Mouse (Mus musculus) embryonic facial prominence, embryonic 12.5 days (tissue): ENCODE measurements around the gene Wrap73. TPM values are rescaled to one million over a fixed set of nuclear protein-coding genes. Genes with fewer than 3 reads are reported as not detected.

Source experiments
- ATAC-seq: fragments of 200-750 bp; cut with Nextera tagmentation; 2 replicates; pipeline ENCODE4 v1.8.0; 2017; ENCODE audit not compliant: insufficient number of reproducible peaks, insufficient read depth, low FRiP score, low TSS enrichment
- H3K27ac ChIP-seq: fragments of 300-500 bp; sonication (generic); 2 replicates; pipeline ENCODE4 v1.5.1; 2016; ENCODE audit warnings: mild to moderate bottlenecking
- H3K27me3 ChIP-seq: fragments of 300-500 bp; sonication (generic); 2 replicates; pipeline ENCODE4 v1.6.1; 2016; ENCODE audit warnings: mild to moderate bottlenecking, moderate library complexity
- H3K36me3 ChIP-seq: fragments of 300-500 bp; sonication (generic); 2 replicates; pipeline ENCODE4 v1.6.1; 2016; ENCODE audit warnings: mild to moderate bottlenecking
- H3K4me1 ChIP-seq: fragments of 300-500 bp; sonication (generic); 2 replicates; pipeline ENCODE4 v1.6.1; 2016
- H3K4me2 ChIP-seq: fragments of 300-500 bp; sonication (generic); replicated peaks from 2 replicates; pipeline ENCODE4 v1.6.1; 2016; ENCODE audit warnings: mild to moderate bottlenecking, moderate library complexity
- H3K4me3 ChIP-seq: fragments of 300-500 bp; sonication (generic); 2 replicates; pipeline ENCODE4 v1.5.1; 2016; ENCODE audit warnings: mild to moderate bottlenecking
- H3K9ac ChIP-seq: fragments of 300-500 bp; sonication (generic); 2 replicates; pipeline ENCODE4 v1.6.1; 2016; ENCODE audit warnings: mild to moderate bottlenecking, moderate library complexity
- H3K9me3 ChIP-seq: fragments of 300-500 bp; sonication (generic); 2 replicates; pipeline ENCODE4 v1.6.1; 2016; ENCODE audit warnings: mild to moderate bottlenecking, moderate library complexity
- WGBS: fragments of 180-500 bp; shearing (Covaris S2); methylation state at CpG from one replicate; pipeline ENCODE4 v1.1.7; 2016; 5-methylcytosine and 5-hydroxymethylcytosine counted together
- polyA plus RNA-seq: library from polyadenylated mRNA; unstranded; fragments of >200 nt; fragmentation: Nextera tagmentation; extraction: Ambion mirVana; gene quantifications from 2 replicates; pipeline ENCODE4 v1.2.1, GENCODE M21; 2016

The Wrap73 gene
- polyA plus RNA-seq, 1 experiment from 2014 or later = 49.8 TPM

DNA sequence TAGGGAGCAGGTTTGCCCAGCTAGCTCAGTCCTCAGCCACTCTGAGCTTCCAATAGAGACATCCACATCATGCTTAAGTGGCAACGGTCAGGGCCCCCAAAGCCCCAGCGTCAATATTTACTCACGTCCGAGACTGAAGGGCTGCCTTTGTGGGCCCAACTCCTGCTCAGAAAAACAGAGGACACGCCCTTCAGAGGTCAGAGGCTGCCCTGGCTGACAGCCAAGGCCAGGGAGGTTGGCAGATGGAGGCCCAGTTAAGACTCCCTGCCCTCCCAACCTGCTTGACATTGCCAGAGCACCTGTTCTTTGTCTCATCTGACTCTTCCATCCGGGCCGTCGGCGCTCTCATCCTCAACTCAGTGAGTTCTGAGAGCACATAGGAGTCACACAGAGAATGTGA is 23.4 kb upstream of the Wrap73 start:
- Histone ChIP-seq H3K27ac (no peak overlapping the region), H3K36me3 (no peaks in the 10 kb centered on the region), H3K4me2 (no peak overlapping the region), H3K27me3 (peaks cover 6% of the 10 kb centered on the region; the same call in 1 of the 2 replicates), H3K4me3 (no peak overlapping the region), H3K9me3 (no peaks in the 10 kb centered on the region), H3K9ac (no peak overlapping the region), H3K4me1 (no peaks in the 10 kb centered on the region)
- ATAC-seq = no peak
- 68% methylated on average over 9 of the region's 9 CpGs for whole genome bisulfite sequencing

DNA sequence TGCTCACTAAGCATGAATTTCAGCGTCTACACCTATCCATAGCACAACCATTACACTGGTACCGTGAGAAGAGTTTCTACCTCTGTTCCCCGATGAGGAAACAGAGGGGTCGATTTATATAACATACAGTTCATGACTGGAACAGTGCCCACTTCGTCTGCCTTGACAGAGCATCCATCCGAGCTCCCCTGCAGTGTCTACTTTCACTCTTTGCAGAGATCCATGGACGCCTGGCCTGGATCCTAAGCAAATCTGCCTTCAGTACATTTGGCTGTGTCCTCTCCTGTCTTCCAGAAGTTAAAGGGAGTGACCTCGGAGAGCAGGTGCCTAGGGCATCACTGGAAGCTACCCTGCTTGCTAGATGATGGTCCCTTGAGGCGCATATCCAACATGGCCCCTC is 23.0 kb upstream of the Wrap73 start:
- Histone ChIP-seq H3K4me1 (no peaks in the 10 kb centered on the region), H3K9ac (no peak overlapping the region), H3K9me3 (no peaks in the 10 kb centered on the region), H3K4me3 (no peak overlapping the region), H3K36me3 (no peaks in the 10 kb centered on the region), H3K27ac (no peak overlapping the region), H3K4me2 (no peak overlapping the region), H3K27me3 (peaks cover 6% of the 10 kb centered on the region; the same call in 1 of the 2 replicates)
- WGBS = 80% methylated on average over 9 of the region's 9 CpGs
- ATAC-seq = no peak

DNA sequence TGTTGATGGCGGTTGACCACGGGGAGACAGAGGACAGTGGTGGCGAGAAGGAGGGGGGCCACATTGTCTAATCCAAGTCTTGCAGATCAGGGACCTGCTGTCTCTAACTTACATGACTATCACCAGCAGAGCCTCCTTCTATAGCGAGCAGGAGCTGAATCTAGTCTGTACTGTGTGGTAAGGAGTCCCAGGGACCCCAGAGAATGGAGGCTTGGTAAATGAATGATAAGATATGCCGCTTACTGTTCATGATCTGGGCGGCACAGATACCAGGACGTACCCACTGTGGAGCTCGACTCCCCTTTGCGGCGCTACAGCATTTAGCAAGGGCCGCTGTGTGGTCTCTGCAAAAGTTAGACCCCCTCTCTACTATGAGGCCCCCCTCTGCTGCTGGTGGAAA is 20.4 kb upstream of the Wrap73 start:
- Histone ChIP-seq H3K9ac (no peak overlapping the region), H3K36me3 (no peaks in the 10 kb centered on the region), H3K27ac (no peak overlapping the region), H3K4me1 (no peaks in the 10 kb centered on the region), H3K27me3 (peaks cover 15% of the 10 kb centered on the region; the same call in 1 of the 2 replicates), H3K9me3 (no peaks in the 10 kb centered on the region), H3K4me3 (no peak overlapping the region), H3K4me2 (no peak overlapping the region)
- no peak for ATAC-seq
- 78% methylated on average over 11 of the region's 11 CpGs for WGBS

DNA sequence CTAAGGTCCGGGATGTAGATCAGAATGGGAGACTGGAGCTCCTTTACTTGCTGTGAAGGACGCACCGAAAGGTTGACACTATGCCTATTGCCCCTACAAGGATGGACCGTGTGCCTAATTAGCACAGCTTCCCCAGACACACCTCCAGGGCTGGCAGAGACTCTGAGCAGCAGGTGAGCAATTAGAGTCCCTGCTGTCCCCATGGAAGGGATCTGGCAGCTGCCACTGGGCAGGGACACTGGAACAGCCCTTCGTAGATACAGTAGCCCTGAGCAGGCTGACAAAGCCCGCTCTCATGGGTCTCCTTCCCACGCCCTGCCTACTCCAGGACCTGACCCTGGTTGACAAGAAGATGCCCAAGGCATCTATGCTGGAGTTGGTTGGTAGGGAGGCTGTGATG is 19.8 kb upstream of the Wrap73 start:
- no peak overlapping the region for H3K27ac ChIP-seq
- no peak for ATAC-seq
- no peak overlapping the region for H3K9ac ChIP-seq
- 74% methylated on average over 7 of the region's 7 CpGs for WGBS
- H3K4me1 ChIP-seq = no peaks in the 10 kb centered on the region
- no peak overlapping the region for H3K4me2 ChIP-seq
- H3K9me3 ChIP-seq = no peaks in the 10 kb centered on the region
- no peak overlapping the region for H3K4me3 ChIP-seq
- no peaks in the 10 kb centered on the region for H3K36me3 ChIP-seq
- H3K27me3 ChIP-seq = peaks cover 15% of the 10 kb centered on the region; the same call in 1 of the 2 replicates

DNA sequence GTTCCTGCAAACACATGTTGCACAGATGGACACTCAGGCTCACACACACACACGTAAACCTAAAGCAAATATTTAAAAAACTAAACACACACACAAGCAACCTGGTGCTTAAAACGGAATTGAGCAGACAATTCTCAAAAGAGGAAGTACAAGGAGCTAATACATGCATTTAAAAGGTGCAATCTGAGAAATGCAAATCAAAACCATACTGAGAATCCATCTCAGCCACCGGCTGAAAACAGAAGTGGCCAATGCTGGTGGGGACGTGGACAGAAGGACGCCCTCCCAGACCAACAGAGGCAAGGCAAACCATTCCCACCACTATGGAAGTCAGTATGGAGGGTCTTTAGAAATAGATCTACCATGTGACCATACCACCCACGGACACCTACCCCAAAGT is 18.6 kb upstream of the Wrap73 start:
- WGBS = 69% methylated on average over 6 of the region's 6 CpGs
- Histone ChIP-seq H3K9ac (no peak overlapping the region), H3K4me1 (no peaks in the 10 kb centered on the region), H3K36me3 (no peaks in the 10 kb centered on the region), H3K4me3 (no peak overlapping the region), H3K9me3 (no peaks in the 10 kb centered on the region), H3K4me2 (no peak overlapping the region), H3K27me3 (peaks cover 15% of the 10 kb centered on the region; the same call in 1 of the 2 replicates), H3K27ac (no peak overlapping the region)
- ATAC-seq = no peak

DNA sequence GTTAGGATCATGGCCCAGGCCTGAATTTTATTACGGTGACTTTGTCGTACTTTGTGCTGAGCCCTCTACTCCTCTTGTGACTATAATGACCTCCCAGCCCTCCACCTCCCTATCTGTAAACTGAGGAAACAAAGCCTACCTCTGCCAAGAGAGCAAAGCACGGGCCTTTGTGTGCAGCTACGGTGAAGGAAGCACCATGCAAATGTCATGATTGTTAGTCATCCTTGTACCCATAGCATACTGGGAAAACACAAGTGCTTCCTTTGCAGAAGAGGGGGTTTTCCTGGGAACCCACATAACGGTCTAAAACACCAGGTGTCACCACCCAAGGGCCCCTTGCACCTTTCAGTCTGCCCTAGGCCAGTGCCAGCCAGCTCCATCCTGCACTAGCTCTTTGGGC is 17.0 kb upstream of the Wrap73 start:
- 72% methylated on average over 5 of the region's 5 CpGs for WGBS
- peaks cover 15% of the 10 kb centered on the region; the same call in 1 of the 2 replicates for H3K27me3 ChIP-seq

DNA sequence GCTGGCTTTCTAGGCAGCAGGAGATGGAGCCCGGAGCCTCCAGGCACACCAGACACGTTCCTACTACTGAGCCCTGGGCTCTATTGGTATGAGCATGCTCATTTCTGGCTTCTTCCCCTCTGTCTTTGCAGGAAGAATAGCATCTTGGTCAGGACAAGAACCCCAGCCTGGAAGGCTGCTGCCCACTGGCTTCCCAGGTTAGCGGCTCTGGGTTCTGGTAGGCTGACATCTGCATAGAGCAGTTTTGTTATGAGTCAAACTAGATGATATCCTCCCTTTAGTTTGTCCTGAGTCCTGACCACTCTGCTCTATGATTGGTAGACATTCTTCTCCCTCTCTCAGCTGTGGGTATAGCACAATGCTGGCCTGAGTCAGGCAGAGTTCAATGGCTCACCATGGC is 14.9 kb upstream of the Wrap73 start:
- 74% methylated on average over 3 of the region's 3 CpGs for WGBS
- Histone ChIP-seq H3K4me3 (no peak overlapping the region), H3K36me3 (no peaks in the 10 kb centered on the region), H3K27ac (no peak overlapping the region), H3K4me2 (no peak overlapping the region), H3K27me3 (peaks cover 10% of the 10 kb centered on the region; the same call in 1 of the 2 replicates), H3K9me3 (no peaks in the 10 kb centered on the region), H3K4me1 (no peaks in the 10 kb centered on the region), H3K9ac (no peak overlapping the region)
- ATAC-seq = no peak

More for the DNA sequence above, 17.0 kb upstream of the Wrap73 start:
- no peak for ATAC-seq
- Histone ChIP-seq H3K9ac (no peak overlapping the region), H3K9me3 (no peaks in the 10 kb centered on the region), H3K36me3 (no peaks in the 10 kb centered on the region), H3K4me1 (no peaks in the 10 kb centered on the region), H3K4me2 (no peak overlapping the region), H3K4me3 (no peak overlapping the region), H3K27ac (no peak overlapping the region)

DNA sequence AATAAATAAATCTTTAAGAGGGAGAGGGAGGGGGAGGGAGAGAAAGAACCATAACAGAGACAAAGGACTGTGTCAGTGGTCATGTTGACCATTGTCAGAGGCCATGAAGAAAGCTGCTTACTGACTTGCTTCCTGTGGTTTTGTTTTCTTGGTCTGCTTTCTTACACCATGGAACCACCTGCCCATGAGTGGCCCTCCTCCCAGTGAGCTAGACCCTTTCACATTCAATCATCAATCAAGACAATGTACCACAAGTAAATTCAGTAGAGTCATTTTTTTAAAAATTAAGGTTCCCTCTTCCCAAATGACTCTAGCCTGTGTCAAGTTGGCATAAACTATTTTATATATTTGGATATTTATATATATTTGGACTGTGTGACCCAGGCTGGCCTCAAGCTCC is 12.2 kb upstream of the Wrap73 start:
- Histone ChIP-seq H3K36me3 (no peaks in the 10 kb centered on the region), H3K4me2 (no peak overlapping the region), H3K27ac (no peak overlapping the region), H3K27me3 (peaks cover 24% of the 10 kb centered on the region), H3K4me3 (no peak overlapping the region), H3K4me1 (no peaks in the 10 kb centered on the region), H3K9ac (no peak overlapping the region), H3K9me3 (no peaks in the 10 kb centered on the region)
- ATAC-seq = no peak

DNA sequence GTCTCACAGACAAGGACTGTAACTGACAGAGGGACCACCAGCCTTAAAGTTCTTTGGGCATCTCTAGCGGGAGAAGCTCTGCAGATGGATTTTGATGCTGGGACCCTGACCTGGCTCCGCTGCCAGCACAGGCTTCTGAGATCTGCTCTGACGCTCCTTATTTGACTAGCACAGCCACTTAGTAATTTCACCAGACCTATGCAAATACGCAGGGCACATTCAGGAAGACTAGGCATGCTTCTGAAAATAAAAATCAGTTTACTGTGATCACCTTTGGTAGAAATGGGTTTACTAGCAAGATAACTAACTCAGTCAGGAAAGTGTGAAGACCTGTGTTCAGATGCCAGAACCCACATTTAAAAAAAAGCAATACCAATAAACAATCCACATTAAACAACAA is 10.3 kb upstream of the Wrap73 start:
- no peak overlapping the region for H3K9ac ChIP-seq
- peaks cover 34% of the 10 kb centered on the region for H3K27me3 ChIP-seq
- no peaks in the 10 kb centered on the region for H3K36me3 ChIP-seq
- no peaks in the 10 kb centered on the region for H3K4me1 ChIP-seq
- no peaks in the 10 kb centered on the region for H3K9me3 ChIP-seq
- no peak for ATAC-seq
- 83% methylated on average over 4 of the region's 4 CpGs for WGBS
- H3K4me3 ChIP-seq = no peak overlapping the region
- H3K4me2 ChIP-seq = no peak overlapping the region
- no peak overlapping the region for H3K27ac ChIP-seq

DNA sequence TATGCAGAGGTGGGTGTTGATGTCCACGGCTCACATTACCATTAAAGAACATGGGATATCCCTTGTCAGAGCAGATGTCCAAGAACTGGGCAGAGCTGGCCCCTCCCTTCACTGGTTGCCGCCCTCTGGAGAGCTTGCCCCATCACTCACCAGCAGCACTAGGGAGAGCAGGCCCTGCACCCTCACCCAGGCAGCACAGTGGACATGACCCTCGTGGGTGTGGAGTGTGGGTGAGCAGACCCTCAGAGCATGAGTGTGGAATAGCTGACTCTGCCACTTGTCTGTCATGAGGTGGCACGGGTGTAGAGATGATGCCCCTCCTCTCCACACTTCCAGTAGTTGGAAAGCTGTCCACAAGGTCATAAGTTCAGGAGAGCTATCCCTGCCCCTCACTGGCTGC is 7.4 kb upstream of the Wrap73 start:
- H3K27me3 ChIP-seq = peaks cover 64% of the 10 kb centered on the region
- H3K36me3 ChIP-seq = no peaks in the 10 kb centered on the region
- H3K9me3 ChIP-seq = no peaks in the 10 kb centered on the region
- no peak overlapping the region for H3K4me2 ChIP-seq
- WGBS = 70% methylated on average over 4 of the region's 4 CpGs
- H3K4me3 ChIP-seq = no peak overlapping the region
- 0 out of 2 replicates have a peak, but pooled peaks have one; percentile 47 for ATAC-seq
- H3K27ac ChIP-seq = no peak overlapping the region
- H3K9ac ChIP-seq = no peak overlapping the region
- peaks cover 5% of the 10 kb centered on the region for H3K4me1 ChIP-seq

DNA sequence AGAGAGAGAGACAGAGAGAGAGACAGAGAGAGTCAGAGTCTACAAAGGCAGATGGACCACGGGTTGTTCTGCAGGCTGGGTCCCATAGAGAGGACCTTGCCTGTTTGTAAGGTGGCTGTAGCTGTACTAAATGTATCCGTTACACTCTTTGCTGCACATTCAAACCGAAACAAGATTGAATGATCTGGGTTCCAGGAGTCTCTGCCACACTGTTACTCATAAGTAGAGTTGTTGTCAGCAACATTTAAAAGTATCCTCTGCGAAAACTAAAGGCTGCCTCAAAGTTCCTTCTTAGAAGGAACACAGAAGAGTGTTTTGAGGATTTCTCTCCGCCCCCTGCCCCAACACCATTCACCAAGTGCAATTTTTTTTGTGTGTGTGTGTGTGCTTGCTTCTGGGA is 5.0 kb upstream of the Wrap73 start:
- H3K27ac ChIP-seq = no peak overlapping the region
- peaks cover 20% of the 10 kb centered on the region for H3K4me1 ChIP-seq
- no peaks in the 10 kb centered on the region for H3K36me3 ChIP-seq
- H3K9ac ChIP-seq = no peak overlapping the region
- ATAC-seq = no peak
- no peaks in the 10 kb centered on the region for H3K9me3 ChIP-seq
- H3K4me3 ChIP-seq = no peak overlapping the region
- peaks cover 85% of the 10 kb centered on the region for H3K27me3 ChIP-seq
- no peak overlapping the region for H3K4me2 ChIP-seq
- WGBS = 61% methylated on average over 5 of the region's 5 CpGs

DNA sequence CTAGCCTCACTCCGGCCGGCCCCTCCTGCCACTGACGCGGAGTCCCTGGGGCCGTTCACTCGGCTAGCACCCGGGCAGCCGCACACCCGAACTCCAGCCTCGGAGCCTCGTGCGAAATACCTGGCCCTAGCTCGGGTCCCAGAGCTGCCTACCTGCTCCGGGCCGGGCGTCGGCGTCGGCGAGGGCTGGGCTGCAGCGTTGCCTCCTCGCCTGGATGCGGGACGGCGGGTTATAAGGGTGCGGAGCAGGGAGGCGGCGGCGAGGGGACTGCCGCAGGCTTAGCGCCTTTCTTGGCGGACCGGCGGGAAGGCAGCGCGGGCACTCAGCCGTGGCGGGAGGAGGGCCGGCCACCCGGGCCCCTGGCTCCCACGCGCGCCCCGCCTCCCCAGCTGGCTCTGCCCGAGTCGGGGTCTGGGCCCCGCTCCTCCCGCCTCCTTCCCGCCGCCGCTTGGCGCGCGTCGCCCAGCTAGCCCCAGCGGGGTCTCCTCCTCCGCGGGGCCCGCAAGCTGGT is 2.4 kb upstream of the Wrap73 start:
- peaks cover 73% of the 10 kb centered on the region for H3K27me3 ChIP-seq
- H3K4me1 ChIP-seq = peaks cover 26% of the 10 kb centered on the region
- ATAC-seq = no peak
- H3K4me2 ChIP-seq = peak overlapping the region; percentile 94
- no peaks in the 10 kb centered on the region for H3K9me3 ChIP-seq
- peak overlapping the region; percentile 50 for H3K4me3 ChIP-seq
- no peaks in the 10 kb centered on the region for H3K36me3 ChIP-seq
- under 1% methylated on average over 59 of the region's 59 CpGs for WGBS
- H3K9ac ChIP-seq = peak overlapping the region; percentile 65
- H3K27ac ChIP-seq = no peak overlapping the region

DNA sequence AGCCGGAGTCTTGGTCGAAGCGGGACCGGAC is 2.2 kb upstream of the Wrap73 start, which contains the start of gene Trp73:
Gene Trp73 (minus strand): TSS at position 27 of the 31 bp plus-strand sequence.
- peak within 1 kb of the TSS; percentile 94 for H3K4me2 ChIP-seq
- peak within 1 kb of the TSS; percentile 65 for H3K9ac ChIP-seq
- H3K27ac ChIP-seq = no peak within 1 kb of the TSS
- H3K27me3 ChIP-seq = peaks cover 70% of the 10 kb centered on the region
- H3K36me3 ChIP-seq = no peaks in the 10 kb centered on the region
- H3K4me1 ChIP-seq = peaks cover 26% of the 10 kb centered on the region
- peak within 1 kb of the TSS; percentile 50 for H3K4me3 ChIP-seq
- ATAC-seq = no peak
- WGBS = 0% methylated on average over 4 of the region's 4 CpGs
- no peaks in the 10 kb centered on the region for H3K9me3 ChIP-seq
